Mouse (Mus musculus): ENCODE measurements around the gene Abca1. TPM values are rescaled to one million over a fixed set of nuclear protein-coding genes. Genes with fewer than 3 reads are reported as not detected.

Gene Abca1
- polyA plus RNA-seq, 1 experiment from 2014 or later = 1.6 TPM

DNA sequence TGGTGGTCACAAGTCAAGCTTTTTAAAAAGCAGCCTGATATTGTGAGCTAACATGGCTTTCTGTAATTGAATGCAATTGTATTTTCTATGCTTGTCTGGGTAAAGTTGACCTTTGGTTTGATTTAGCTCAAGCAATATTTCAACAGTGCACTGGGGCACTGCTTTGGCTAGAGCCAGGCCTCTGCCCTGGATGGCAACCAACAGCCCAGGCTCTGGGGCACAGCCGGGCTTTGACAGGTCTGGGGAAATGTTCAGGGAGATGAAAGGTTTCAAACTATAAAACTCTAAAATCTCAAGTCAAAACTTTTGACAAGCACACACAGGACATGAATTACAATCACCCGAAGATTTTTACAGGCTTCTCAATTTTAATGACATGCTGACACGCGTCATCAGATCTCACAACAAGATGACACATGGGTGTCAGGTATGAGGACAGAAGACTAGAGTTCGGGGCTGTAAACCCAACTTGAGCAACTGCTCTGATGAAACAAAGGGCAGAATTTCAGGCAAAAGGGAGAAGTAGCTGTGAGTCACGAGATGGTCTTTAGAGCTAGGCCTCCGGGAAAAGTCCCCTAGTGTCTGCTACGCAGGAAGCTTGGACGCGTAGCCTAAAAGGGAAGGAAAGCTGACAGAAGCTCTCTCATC, 39.5 kb downstream of the Abca1 start:
- no peaks in the 10 kb centered on the region for H3K36me3 ChIP-seq (ENCODE audit: control insufficient read depth, insufficient read depth, low read length)
- no peak overlapping the region for H3K4me3 ChIP-seq (ENCODE audit: low read depth, low read length)
- H3K4me1 ChIP-seq (replicated peaks; ENCODE audit: control insufficient read depth, insufficient read depth) = no peaks in the 10 kb centered on the region; the same call in 1 of the 2 replicates
- TF ChIP-seq EP300 (optimal IDR thresholded peaks at IDR 0.05) (no peak), CTCF (IDR thresholded peaks at IDR 0.05; ENCODE audit: low read depth) (no peak)
- H3K27me3 ChIP-seq (ENCODE audit: control insufficient read depth, insufficient read depth, low read length) = no peaks in the 10 kb centered on the region
- H3K4me2 ChIP-seq (replicated peaks; ENCODE audit: low read depth) = no peak overlapping the region
- no peak for DNase-seq (ENCODE audit: low spot score)
- H3K27ac ChIP-seq (replicated peaks) = no peak overlapping the region
- 80% methylated on average over 10 of the region's 10 CpGs for WGBS
- no peak overlapping the region for H3K9ac ChIP-seq (ENCODE audit: low read length)
- no peaks in the 10 kb centered on the region for H3K9me3 ChIP-seq (ENCODE audit: control insufficient read depth, low read length)
- ATAC-seq (ENCODE audit: low FRiP score, low TSS enrichment) = no peak

- Histone ChIP-seq H3K27ac (replicated peaks) (no peak overlapping the region), H3K4me1 (replicated peaks; ENCODE audit: control insufficient read depth, insufficient read depth) (no peaks in the 10 kb centered on the region; the same call in 1 of the 2 replicates), H3K27me3 (ENCODE audit: control insufficient read depth, insufficient read depth, low read length) (no peaks in the 10 kb centered on the region), H3K4me3 (ENCODE audit: low read depth, low read length) (no peak overlapping the region), H3K36me3 (ENCODE audit: control insufficient read depth, insufficient read depth, low read length) (no peaks in the 10 kb centered on the region), H3K9me3 (ENCODE audit: control insufficient read depth, low read length) (no peaks in the 10 kb centered on the region), H3K9ac (ENCODE audit: low read length) (no peak overlapping the region), H3K4me2 (replicated peaks; ENCODE audit: low read depth) (no peak overlapping the region)
- no peak for TF ChIP-seq CTCF (IDR thresholded peaks at IDR 0.05; ENCODE audit: low read depth)
- TF ChIP-seq EP300 (optimal IDR thresholded peaks at IDR 0.05) = no peak
- ATAC-seq (ENCODE audit: low FRiP score, low TSS enrichment) = no peak
- 54% methylated on average over 4 of the region's 4 CpGs for WGBS
- DNase-seq (ENCODE audit: low spot score) = no peak
These were observed 41.1 kb downstream of the Abca1 start for GRCm38 (mm10) chr4:53118643-53119042.

DNA sequence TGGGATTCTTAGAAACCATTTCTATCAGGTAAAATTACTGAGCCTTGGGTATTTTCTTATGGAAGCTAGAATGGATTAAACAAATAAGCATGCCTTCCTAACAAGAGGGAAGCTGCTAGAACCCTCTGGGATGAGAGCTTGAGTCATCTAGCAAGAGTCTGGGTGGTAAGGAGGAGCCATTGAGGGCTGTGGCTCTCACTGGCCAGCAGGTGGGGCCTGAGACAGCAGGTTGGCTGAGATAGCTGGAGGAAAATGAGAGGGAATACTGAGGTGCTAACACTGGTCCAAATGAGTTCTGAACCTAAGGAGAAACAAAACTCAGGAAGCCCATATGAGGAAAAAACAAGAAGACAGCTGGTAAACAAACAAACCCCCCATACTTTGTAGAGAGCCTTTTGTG, 42.1 kb downstream of the Abca1 start:
- no peak overlapping the region for H3K4me3 ChIP-seq (ENCODE audit: low read depth, low read length)
- H3K4me1 ChIP-seq (replicated peaks; ENCODE audit: control insufficient read depth, insufficient read depth) = no peaks in the 10 kb centered on the region; the same call in 1 of the 2 replicates
- H3K27ac ChIP-seq (replicated peaks) = no peak overlapping the region
- TF ChIP-seq CTCF (IDR thresholded peaks at IDR 0.05; ENCODE audit: low read depth) (peak; percentile 75), EP300 (optimal IDR thresholded peaks at IDR 0.05) (no peak)
- no peaks in the 10 kb centered on the region for H3K27me3 ChIP-seq (ENCODE audit: control insufficient read depth, insufficient read depth, low read length)
- ATAC-seq (ENCODE audit: low FRiP score, low TSS enrichment) (peak; percentile 38; the same call in 1 of the 2 replicates), DNase-seq (ENCODE audit: low spot score) (no peak)
- H3K9me3 ChIP-seq (ENCODE audit: control insufficient read depth, low read length) = no peaks in the 10 kb centered on the region
- H3K36me3 ChIP-seq (ENCODE audit: control insufficient read depth, insufficient read depth, low read length) = no peaks in the 10 kb centered on the region
- no peak overlapping the region for H3K4me2 ChIP-seq (replicated peaks; ENCODE audit: low read depth)
- H3K9ac ChIP-seq (ENCODE audit: low read length) = no peak overlapping the region

- no peak overlapping the region for H3K4me3 ChIP-seq (ENCODE audit: low read depth, low read length)
- no peak overlapping the region for H3K4me2 ChIP-seq (replicated peaks; ENCODE audit: low read depth)
- no peak for TF ChIP-seq CTCF (IDR thresholded peaks at IDR 0.05; ENCODE audit: low read depth)
- TF ChIP-seq EP300 (optimal IDR thresholded peaks at IDR 0.05) = no peak
- no peak overlapping the region for H3K27ac ChIP-seq (replicated peaks)
- H3K36me3 ChIP-seq (ENCODE audit: control insufficient read depth, insufficient read depth, low read length) = no peaks in the 10 kb centered on the region
- no peak overlapping the region for H3K9ac ChIP-seq (ENCODE audit: low read length)
- WGBS = 68% methylated on average over 5 of the region's 5 CpGs
- H3K9me3 ChIP-seq (ENCODE audit: control insufficient read depth, low read length) = no peaks in the 10 kb centered on the region
- H3K27me3 ChIP-seq (ENCODE audit: control insufficient read depth, insufficient read depth, low read length) = no peaks in the 10 kb centered on the region
- DNase-seq (ENCODE audit: low spot score) (no peak), ATAC-seq (ENCODE audit: low FRiP score, low TSS enrichment) (no peak)
- no peaks in the 10 kb centered on the region; the same call in 1 of the 2 replicates for H3K4me1 ChIP-seq (replicated peaks; ENCODE audit: control insufficient read depth, insufficient read depth)
These were observed 42.6 kb downstream of the Abca1 start for GRCm38 (mm10) chr4:53117076-53117475.

DNA sequence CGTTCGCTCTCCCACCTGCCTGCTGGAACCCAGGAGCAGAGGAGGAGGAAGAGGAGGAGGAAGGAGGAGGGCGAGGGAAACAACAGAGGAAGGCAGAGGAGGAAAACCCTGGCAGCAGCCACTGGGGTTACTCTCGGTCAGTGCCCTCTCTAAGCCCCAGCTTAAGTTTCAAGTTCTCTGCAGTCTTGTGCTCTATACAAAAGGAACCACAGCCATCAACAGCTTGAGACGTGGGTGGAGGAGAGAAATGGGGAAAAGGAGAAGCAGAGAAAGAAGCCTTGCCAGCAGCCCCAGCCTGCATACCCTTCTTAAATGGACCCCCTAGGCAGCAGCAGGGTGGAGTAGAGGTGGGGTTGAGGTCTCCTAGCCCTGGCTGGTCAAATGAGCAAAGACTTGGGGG, 43.8 kb downstream of the Abca1 start:
- no peak for TF ChIP-seq CTCF (IDR thresholded peaks at IDR 0.05; ENCODE audit: low read depth)
- no peak for TF ChIP-seq EP300 (optimal IDR thresholded peaks at IDR 0.05)
- 18% methylated on average over 3 of the region's 5 CpGs for WGBS
- H3K27ac ChIP-seq (replicated peaks) = no peak overlapping the region
- no peak overlapping the region for H3K4me3 ChIP-seq (ENCODE audit: low read depth, low read length)
- H3K36me3 ChIP-seq (ENCODE audit: control insufficient read depth, insufficient read depth, low read length) = no peaks in the 10 kb centered on the region
- H3K4me1 ChIP-seq (replicated peaks; ENCODE audit: control insufficient read depth, insufficient read depth) = no peaks in the 10 kb centered on the region; the same call in 1 of the 2 replicates
- ATAC-seq (ENCODE audit: low FRiP score, low TSS enrichment) = no peak
- no peaks in the 10 kb centered on the region for H3K27me3 ChIP-seq (ENCODE audit: control insufficient read depth, insufficient read depth, low read length)
- H3K4me2 ChIP-seq (replicated peaks; ENCODE audit: low read depth) = no peak overlapping the region
- no peak overlapping the region for H3K9ac ChIP-seq (ENCODE audit: low read length)
- no peak for DNase-seq (ENCODE audit: low spot score)
- no peaks in the 10 kb centered on the region for H3K9me3 ChIP-seq (ENCODE audit: control insufficient read depth, low read length)

DNA sequence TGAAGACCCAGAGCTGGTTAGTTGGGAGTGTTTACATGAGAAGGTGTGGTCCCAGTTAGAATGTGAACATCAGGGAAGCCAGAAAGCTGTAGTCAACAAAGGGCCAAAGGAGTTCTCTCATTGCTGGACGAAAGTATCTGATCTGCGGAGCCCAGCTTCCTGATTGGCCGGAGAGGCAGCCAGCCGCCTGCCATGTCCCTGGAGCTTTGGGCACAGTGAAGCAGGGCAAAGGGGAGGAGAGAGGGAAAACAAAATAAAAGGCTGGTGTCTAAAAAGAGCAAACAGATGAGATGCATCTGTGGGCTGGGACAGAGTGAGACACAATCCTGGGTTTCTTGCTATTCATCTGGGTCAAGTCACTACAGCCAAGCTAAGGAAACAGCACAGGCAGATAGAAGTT, 44.3 kb downstream of the Abca1 start:
- no peak for TF ChIP-seq EP300 (optimal IDR thresholded peaks at IDR 0.05)
- TF ChIP-seq CTCF (IDR thresholded peaks at IDR 0.05; ENCODE audit: low read depth) = no peak
- Histone ChIP-seq H3K27me3 (ENCODE audit: control insufficient read depth, insufficient read depth, low read length) (no peaks in the 10 kb centered on the region), H3K4me3 (ENCODE audit: low read depth, low read length) (no peak overlapping the region), H3K4me2 (replicated peaks; ENCODE audit: low read depth) (no peak overlapping the region), H3K9ac (ENCODE audit: low read length) (no peak overlapping the region), H3K4me1 (replicated peaks; ENCODE audit: control insufficient read depth, insufficient read depth) (no peaks in the 10 kb centered on the region; the same call in 1 of the 2 replicates), H3K9me3 (ENCODE audit: control insufficient read depth, low read length) (no peaks in the 10 kb centered on the region), H3K27ac (replicated peaks) (no peak overlapping the region), H3K36me3 (ENCODE audit: control insufficient read depth, insufficient read depth, low read length) (no peaks in the 10 kb centered on the region)
- DNase-seq (ENCODE audit: low spot score) (no peak), ATAC-seq (ENCODE audit: low FRiP score, low TSS enrichment) (peak; percentile 62; the same call in 1 of the 2 replicates)
- 35% methylated on average over 4 of the region's 4 CpGs for WGBS
